Mouse (Mus musculus): ENCODE measurements around the gene Vps16.

Gene Vps16

DNA sequence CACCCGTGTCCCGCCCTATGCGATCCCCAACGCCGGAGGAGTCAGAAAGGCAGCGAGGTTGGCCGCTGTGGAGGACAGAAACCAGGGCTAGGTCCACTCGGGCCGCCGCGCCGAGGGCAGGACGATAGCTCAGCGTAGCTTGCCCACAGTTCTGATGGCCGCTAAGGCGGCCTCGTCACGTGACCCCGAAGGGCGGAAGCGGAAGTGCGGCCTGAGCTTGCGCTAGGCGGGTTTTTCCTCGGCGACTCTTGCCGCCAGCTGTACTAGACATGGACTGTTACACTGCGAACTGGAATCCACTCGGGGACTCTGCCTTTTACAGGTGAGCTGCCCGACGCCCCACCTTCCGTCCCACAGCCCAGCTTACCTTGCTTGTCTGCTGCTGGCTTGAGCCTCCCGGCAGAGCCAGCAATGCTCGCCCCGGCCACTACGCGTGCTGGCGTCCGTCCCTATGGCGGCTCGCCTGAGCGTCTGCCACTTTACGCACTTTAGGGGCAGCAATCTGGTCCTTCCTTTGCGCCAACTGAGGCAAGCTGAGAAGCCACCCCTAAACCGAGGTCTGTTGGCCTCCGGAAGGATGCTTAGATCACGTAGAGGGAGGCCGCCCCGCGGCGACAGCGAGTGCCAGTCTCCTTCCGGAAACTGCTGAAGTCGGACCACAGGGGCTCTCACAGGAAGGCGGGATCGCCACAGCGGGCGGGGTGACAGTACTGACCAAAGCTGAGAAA is at the start of gene Vps16, which contains the start of gene Pced1a:
Gene Vps16 (plus strand): TSS at position 214 of the 728 bp plus-strand sequence.
Gene Pced1a (minus strand): TSS at position 576 of the 728 bp plus-strand sequence.
- in situ Hi-C loops (cut with MboI; ENCODE audit: unreplicated experiment in 2 of 2) = loop anchor here (10.0 kb wide), 2 partner anchors 241 to 341 kb away; partner anchors contain the start of genes Ddrgk1 (in 1 of the 2) and Itpa (in 1 of the 2)

DNA sequence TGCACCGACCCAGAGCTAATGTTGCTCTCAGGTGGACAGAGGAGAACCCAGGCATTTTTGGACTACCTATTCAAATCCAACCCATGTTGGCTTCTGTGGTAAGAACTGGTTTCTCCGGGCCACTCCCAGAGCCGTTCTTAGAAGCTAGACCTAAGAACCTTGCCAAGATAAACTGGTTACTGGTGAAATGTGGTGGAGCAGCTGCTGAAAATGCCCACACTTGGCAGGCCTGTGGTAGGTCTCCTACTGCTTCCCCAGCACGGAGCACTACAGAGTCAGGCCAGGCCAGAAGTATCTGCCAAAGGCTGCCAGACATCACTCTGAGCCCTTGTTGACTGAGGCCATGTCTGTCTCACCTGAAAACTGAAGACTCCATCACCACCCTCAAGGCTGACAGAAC is 49.2 kb upstream of the Vps16 start:
- in situ Hi-C loops (cut with MboI; ENCODE audit: unreplicated experiment in 2 of 2) = loop anchor here in 1 of 2 experiments (25.0 kb wide), 2 partner anchors 488 to 713 kb away; no protein-coding TSS in a partner anchor

DNA sequence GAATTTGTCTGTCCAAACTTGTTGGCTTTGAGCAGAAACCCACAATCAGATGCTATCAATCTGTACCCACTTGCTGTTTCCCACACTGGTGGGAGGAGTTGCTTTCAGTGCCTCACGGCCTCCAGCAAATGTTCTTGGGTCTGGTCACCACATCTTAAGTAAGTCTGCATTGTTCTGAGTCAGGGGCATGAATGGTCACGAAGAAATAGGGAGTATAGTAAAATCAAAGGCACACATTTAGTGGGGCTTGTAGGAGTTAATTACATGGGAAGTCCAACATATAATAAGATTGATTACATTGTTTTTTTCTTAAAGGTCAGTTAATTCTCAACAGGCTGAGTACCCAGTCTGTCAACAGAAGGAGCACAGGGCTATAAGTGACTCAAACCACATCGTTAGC is 40.9 kb upstream of the Vps16 start:
- in situ Hi-C loops (cut with MboI; ENCODE audit: unreplicated experiment in 2 of 2) = loop anchor here in 1 of 2 experiments (10.0 kb wide), 1 partner anchor 572 kb away; no protein-coding TSS in a partner anchor

DNA sequence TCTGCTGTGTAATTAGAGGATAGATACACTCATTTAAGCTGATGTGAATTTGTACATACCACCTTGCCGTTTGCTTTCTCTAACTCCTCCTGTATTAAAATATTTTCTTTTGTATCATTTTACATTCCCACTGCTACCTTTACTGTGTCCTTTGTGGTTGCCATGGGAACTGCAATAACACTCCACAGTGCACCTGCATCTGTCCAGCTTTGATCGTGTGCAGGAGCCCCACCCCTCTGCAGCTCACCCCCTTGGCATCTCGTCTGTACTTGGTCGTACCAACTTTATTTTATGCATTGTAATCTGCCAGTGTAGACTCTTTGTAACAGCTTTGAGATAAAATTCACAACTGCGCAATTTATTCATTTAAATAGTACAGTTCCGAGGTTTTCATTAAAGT is 40.2 kb upstream of the Vps16 start:
- in situ Hi-C loops (cut with MboI; ENCODE audit: unreplicated experiment in 2 of 2) = loop anchor here in 1 of 2 experiments (10.0 kb wide), 1 partner anchor 571 kb away; no protein-coding TSS in a partner anchor

DNA sequence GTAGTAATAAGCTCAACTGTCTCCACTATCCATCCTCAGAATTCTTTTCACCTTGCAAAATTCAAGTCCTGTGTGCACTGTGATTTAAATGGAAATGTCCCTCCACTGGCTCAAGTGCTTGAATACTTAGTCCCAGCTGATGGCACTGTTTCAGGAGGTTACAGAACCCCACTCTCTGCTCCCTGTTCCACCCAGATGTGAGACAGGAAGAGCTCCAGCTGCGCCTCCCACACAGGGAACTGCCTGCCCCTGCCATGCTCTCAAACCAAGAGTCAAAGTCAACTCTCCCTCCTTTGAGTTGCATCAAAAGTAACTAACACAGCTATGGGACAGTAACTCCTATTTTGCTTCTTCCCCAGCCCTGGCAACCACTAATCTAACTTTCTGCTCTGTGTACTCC is 37.9 kb upstream of the Vps16 start:
- in situ Hi-C loops (cut with MboI; ENCODE audit: unreplicated experiment in 2 of 2) = loop anchor here in 1 of 2 experiments (10.0 kb wide), 1 partner anchor 569 kb away; no protein-coding TSS in a partner anchor

DNA sequence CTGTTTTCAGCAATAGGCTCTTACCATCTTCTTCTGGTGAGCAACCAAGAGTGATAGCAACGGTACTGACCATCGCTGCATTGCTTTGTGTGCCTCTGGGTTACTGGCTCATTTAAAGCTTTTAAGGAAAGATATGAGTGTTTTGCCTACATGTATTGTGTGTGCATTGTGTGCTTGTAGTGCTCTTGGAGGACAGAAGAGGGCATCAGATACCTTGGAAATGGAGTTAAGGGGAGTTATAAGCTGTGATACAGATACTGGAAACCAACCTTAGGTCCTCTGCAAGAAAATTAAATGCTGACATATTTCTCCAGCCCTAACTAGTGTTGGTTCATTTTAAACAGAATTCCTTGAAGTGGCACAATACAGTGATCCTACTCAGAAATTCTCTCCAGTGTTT is 35.3 kb upstream of the Vps16 start:
- in situ Hi-C loops (cut with MboI; ENCODE audit: unreplicated experiment in 2 of 2) = loop anchor here in 1 of 2 experiments (10.0 kb wide), 1 partner anchor 566 kb away; no protein-coding TSS in a partner anchor

DNA sequence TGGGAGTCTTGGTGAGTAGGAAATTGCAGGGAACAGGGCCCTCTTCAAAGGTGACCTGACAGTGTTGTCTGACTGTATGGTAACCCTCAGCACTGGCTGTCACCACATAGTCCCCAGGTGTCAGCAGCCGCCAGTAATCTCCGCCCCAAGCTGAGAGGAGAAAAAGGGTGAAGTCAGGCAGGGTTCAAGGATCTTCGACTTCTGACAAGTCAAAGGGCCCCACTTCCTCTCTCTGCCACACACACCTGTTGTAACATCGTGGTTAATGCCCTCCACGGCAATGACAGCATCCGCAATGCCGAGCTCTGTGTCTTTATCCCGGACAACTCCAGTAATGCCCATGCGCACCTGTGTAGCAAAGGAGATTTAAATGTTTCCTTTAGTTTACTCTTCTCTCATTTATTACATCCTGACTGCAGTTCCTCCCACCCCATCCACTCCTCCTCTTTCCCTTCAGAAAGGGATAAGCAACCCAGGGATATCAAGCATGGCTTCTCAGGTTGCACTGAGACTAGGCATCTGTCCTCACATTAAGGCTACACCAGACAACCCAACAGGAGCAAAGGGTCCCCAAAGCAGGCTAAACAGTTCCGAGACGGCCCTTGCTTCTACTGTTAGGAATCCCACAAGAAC is 33.0 kb upstream of the Vps16 start:
- in situ Hi-C loops (cut with MboI; ENCODE audit: unreplicated experiment in 2 of 2) = no loop called here

DNA sequence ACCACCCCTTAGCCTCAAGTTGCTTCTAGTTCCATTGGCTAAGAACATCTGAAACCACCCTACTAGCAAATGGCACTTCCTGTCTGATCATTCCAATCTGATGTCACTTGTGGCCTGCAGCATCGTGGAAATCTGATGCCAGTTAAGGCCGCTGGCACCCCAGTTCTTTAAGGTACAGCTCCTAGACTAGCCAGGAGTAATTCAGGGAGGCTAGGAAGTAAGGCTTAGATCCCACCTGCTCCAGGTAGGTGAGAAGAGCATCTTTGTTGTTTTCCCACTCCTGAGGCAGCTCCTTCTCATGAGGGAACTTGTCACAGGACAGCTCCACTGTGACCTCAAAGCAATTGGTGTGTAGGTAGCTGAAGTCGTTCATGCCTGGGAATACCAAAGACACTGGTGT is 31.3 kb upstream of the Vps16 start:
- in situ Hi-C loops (cut with MboI; ENCODE audit: unreplicated experiment in 2 of 2) = no loop called here

DNA sequence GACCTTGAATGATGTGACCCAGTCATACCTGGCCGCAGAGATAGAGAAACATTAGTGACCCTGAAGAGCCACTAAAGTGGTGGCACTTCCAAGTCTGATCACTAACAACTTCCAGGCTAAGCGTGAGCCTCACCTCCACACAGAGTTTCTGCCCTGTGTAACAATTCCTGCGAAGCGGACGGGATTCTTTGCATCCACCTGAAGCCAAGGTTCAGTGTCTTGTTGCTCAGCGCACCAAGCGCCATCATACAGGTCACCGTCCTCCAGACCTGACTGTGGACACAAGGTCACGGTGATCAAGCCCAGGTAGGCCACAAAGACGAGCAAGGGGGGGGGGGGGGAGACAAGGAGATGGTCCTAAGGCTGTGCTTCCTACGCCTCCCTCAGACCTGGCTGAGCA is 28.4 kb upstream of the Vps16 start:
- in situ Hi-C loops (cut with MboI; ENCODE audit: unreplicated experiment in 2 of 2) = no loop called here

DNA sequence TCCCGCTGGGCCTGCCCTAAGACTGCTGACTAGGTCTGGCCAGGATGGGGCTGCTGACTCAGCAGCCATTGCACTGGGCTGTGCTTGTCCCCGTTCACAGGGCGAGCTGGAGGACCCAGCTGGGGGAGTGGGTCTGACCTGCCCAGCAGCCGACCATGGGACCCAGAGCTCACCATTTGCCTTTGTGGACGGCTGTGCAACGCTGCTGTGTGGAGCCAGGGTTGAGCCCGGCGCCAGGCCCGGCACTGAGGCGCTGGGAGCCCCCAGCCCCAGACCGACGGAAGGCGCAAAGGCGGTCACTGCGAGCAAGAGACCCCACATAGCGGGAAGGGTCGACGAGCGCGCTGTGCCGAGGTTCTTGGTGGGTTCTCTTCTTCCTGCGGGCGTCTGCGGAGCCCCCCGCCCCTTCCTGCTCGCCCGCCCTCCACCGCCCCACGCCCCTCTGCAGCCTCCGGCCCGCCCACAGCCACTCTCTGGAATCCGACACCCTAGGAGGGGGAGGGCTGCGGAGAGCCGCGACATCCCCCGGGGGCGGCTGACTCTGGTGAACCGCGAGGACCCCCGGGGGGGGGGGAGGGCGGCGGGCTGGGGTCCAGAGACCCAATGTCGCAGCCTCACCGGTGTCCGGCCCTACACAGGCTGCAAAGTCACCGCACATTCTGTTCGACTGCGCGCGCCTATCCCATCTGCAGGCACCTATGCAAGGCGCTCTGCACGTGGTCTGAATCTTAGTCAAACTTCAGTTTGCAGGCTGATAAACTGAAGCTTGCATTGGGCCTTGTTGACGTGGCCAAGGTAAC is 26.8 kb upstream of the Vps16 start, which contains the start of gene Cpxm1:
Gene Cpxm1 (minus strand): TSS at position 389 of the 800 bp plus-strand sequence.
- in situ Hi-C loops (cut with MboI; ENCODE audit: unreplicated experiment in 2 of 2) = no loop called here

DNA sequence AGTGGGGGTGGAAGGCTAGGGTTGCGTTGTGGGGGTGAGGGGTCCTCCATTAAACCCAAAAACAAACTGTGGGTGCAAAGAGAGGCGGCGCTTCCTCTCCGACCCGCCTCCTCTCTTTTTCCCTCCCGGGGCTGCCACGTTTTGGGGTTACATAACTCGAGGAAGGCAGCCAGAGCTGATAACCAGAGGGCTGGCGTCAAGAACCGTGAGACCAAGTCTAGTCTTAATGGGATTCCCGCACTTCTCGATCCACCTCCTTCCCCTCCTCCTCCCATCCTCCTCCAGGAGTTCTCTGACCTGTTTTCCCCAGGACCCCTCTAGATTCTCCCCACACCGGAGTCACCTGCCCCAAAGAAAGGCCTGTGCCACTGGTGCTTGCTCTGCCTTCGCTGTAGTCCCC is 26.0 kb upstream of the Vps16 start:
- in situ Hi-C loops (cut with MboI; ENCODE audit: unreplicated experiment in 2 of 2) = no loop called here

DNA sequence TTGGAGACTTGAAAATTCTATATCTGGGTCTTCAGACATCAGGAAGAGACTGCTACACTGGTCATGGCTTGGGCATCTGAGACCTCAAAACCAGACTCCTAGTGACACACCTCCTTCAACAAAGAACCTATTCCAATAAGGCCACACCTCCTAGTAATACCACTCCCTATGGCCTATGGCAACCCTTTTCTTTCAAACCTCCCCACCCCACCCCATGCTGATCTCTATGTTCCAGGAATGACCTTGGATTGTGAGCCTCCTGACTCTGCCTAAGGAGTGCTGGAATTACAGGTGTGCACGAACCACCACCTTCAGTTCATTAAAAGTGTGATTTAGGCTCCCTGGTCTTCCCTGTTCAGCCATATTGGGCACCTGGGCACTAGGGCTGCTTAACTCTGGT is 24.1 kb upstream of the Vps16 start:
- in situ Hi-C loops (cut with MboI; ENCODE audit: unreplicated experiment in 2 of 2) = no loop called here

DNA sequence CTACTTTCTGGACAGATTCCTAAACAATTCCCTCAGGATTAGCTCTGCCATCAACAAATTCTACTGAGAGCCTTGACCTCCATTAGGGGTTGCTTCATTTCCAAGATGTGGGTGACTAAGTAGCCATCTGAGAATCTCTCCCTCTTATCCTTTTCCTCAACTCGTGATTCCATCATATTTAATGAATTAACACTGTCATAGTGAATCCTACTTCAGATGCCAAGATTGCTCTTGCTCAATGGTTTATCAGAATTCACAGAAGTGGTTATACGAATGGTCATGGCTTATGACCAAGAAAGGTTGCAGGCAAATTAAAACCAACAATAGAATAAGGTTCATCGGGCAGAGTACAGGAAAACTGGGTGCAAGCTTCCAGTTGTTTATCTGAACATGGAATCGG is 22.2 kb upstream of the Vps16 start:
- in situ Hi-C loops (cut with MboI; ENCODE audit: unreplicated experiment in 2 of 2) = no loop called here

DNA sequence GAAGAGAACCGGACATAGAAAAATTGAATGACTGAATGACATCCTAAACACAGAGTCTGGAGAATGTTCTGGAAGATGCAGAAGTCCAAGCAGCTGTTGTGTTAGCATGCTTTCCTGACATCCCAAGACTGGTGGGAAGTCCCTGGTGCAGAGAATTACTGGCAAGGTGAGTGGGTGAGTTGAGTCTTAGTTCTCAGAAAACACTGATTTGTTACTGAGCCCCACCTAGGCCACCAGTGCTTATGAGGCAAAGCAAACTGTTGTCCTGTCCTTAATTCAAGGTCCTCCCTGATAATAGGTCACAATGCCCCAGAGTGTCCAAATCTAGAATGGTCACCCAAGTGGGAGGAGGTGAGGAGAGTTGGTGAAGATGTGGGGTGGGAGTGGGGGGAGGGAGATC is 19.2 kb upstream of the Vps16 start, which contains the start of the genes Gm28372 and 1700020A23Rik:
Gene Gm28372 (plus strand): TSS at position 301 of the 400 bp plus-strand sequence.
Gene 1700020A23Rik (plus strand): TSS at position 321 of the 400 bp plus-strand sequence.
- in situ Hi-C loops (cut with MboI; ENCODE audit: unreplicated experiment in 2 of 2) = loop anchor here in 1 of 2 experiments (5.0 kb wide), 1 partner anchor 118 kb away; no protein-coding TSS in a partner anchor

DNA sequence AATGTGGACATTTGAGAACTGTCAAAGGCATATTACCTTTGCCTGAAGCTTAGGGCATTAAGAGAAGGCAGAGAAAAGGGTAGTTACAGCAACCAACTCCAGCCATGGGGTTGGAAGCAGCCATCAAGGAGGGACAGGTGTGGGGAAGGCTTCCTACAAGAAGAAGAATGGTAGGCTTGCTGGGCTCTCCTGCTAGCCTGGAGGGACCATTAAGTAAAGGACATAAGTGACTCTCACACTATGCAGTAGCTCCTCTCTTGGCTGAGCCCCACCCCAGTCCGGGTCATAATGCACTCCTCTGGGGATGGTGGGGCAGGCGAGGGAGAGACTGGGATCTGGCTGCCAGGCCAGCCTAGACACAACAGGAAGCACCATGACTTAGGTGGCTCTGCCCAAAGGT is 18.0 kb upstream of the Vps16 start, which contains the start of gene Tmem239:
Gene Tmem239 (plus strand): TSS at position 301 of the 400 bp plus-strand sequence.
- in situ Hi-C loops (cut with MboI; ENCODE audit: unreplicated experiment in 2 of 2) = loop anchor here in 1 of 2 experiments (5.0 kb wide), 1 partner anchor 119 kb away; no protein-coding TSS in a partner anchor

DNA sequence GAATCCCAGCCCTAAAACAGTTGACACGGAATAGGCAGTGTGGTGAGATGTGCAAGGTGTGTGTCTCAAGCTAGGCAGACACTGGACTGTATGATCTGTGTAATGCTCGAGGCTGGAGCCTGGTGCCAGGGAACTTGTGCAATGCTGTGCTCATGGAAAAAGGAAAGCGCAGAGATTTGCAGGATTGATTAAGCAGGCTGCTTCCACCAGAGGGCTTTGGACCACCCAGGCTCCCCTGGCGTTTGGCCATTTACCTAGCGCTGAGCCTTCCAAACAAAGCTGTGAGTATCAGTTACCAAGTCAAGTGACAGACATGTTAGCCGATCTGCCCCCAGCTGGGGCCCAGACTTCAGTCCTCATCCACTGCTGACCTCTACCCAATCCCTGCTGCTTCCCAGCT is 15.9 kb upstream of the Vps16 start:
- in situ Hi-C loops (cut with MboI; ENCODE audit: unreplicated experiment in 2 of 2) = loop anchor here in 1 of 2 experiments (5.0 kb wide), 1 partner anchor 121 kb away; no protein-coding TSS in a partner anchor

DNA sequence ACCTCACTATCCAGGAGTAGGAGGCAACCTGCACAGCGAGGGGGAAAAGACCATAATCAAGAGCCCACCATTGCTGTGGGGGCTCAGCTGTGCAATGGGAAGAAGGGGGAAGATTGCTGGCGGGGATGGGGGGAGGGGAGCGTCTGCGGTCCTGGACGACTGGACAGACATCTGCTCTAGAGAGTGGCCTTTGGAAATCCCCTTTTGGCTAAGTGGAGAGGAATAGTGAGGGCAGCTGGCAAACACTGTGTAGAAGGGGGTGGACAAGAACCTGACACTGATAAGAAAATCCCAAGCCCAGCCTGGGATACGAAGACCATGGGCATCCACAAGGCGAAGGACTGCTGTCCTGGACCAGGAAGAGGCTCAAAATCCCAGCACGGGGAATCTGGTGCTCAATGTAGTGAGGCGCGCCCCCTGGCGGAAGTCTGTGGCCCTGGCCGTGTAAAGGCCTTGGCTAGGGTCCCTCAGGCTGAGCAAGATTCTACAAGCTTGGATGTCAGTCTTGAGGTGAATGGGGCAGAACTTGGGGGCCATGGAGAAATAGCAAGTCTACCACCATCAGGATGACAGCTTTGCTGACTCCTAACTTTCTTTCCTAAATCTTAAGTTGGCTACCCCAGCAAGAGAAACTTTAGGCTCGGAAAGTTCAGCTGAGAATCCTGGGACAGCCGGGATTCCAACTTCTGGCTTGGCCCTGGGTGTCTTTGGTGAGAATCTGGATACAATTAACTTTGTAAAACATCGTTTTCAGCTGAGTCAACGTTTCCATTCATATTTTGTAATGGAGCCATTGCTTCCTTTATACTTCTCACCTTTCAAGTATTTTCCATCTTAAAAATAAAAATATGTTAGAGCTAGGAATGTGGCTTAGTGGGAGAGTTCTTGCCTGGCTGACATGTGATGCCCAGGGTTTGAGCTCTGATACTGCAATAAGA is 12.3 kb upstream of the Vps16 start:
- in situ Hi-C loops (cut with MboI; ENCODE audit: unreplicated experiment in 2 of 2) = loop anchor here in 1 of 2 experiments (5.0 kb wide), 1 partner anchor 120 kb away; no protein-coding TSS in a partner anchor

DNA sequence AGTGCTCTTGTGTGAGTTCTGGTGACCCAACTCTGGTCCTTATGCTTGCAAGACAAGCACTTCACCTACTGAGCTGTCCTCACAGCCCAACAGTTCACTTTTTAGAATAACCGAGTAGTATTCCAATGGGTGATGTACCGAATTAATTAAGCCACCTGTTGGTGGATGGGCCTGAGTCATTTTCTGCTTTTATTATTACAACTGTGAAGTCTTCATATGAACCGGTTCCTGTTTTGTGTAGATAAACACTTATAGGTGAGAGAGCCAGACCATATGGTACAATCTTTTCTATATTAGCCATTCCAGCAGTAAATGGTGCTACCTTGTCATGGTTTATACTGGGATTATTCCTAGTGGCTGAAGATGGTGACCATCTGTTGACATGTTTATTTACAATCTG is 11.4 kb upstream of the Vps16 start:
- in situ Hi-C loops (cut with MboI; ENCODE audit: unreplicated experiment in 2 of 2) = loop anchor here in 1 of 2 experiments (5.0 kb wide), 1 partner anchor 120 kb away; no protein-coding TSS in a partner anchor
